Mouse (Mus musculus) G1E (cell line): ENCODE data around the gene Rab8a. TPM values are rescaled to one million over a fixed set of nuclear protein-coding genes. Genes with fewer than 3 reads are reported as not detected.

ENCODE experiments used
- ATAC-seq: 2 replicates; pipeline ENCODE4 v1.8.0; 2016; ENCODE audit warnings: mild to moderate bottlenecking; ENCODE audit not compliant: insufficient number of reproducible peaks, poor library complexity, low FRiP score, severe bottlenecking; ENCODE audit errors: extremely low read depth
- DNase-seq: peaks from one replicate; pipeline ENCODE4 v3.0.0; 2012; ENCODE audit warnings: low spot score
- H3K27me3 ChIP-seq: 2 replicates; pipeline ENCODE4 v1.6.1; 2012; ENCODE audit warnings: mild to moderate bottlenecking, low read length, inconsistent platforms; ENCODE audit not compliant: insufficient read depth
- H3K36me3 ChIP-seq: replicated peaks from 2 replicates; pipeline ENCODE3; 2012; ENCODE audit warnings: mild to moderate bottlenecking, inconsistent platforms
- H3K4me1 ChIP-seq: 2 replicates; pipeline ENCODE4 v1.6.1; 2012; ENCODE audit warnings: low read depth, low read length, inconsistent platforms, mixed read lengths; ENCODE audit not compliant: insufficient read depth
- H3K4me3 ChIP-seq: 2 replicates; pipeline ENCODE4 v1.5.1; 2012; ENCODE audit warnings: low read depth, mild to moderate bottlenecking, inconsistent platforms, low read length, moderate library complexity, mixed read lengths
- H3K9me3 ChIP-seq: replicated peaks from 2 replicates; pipeline ENCODE4 v1.6.1; 2012; ENCODE audit warnings: inconsistent platforms
- CTCF ChIP-seq: IDR thresholded peaks from 2 replicates; pipeline ENCODE4 v1.5.1; 2012; ENCODE audit warnings: low read depth, low read length, inconsistent platforms, mixed read lengths
- GATA1 ChIP-seq: IDR thresholded peaks from 2 replicates; pipeline ENCODE4 v1.6.1; 2012; ENCODE audit warnings: borderline replicate concordance, low read length, inconsistent platforms, mixed read lengths
- GATA2 ChIP-seq: IDR thresholded peaks from 2 replicates; pipeline ENCODE4 v1.6.1; 2012; ENCODE audit warnings: low read depth, low read length, inconsistent platforms, borderline replicate concordance
- POLR2AphosphoS5 ChIP-seq: IDR thresholded peaks from 2 replicates; pipeline ENCODE4 v1.6.1; 2012; ENCODE audit warnings: low read depth, low read length, inconsistent platforms; ENCODE audit not compliant: insufficient replicate concordance
- TAL1 ChIP-seq: conservative IDR thresholded peaks from 2 replicates; pipeline ENCODE4 v1.6.1; 2012; ENCODE audit warnings: low read depth, low read length, inconsistent platforms, mixed read lengths
- polyA plus RNA-seq: library from polyadenylated mRNA; stranded (reverse); fragments of >175 nt; gene quantifications from 2 replicates; pipeline ENCODE4 v1.2.3, GENCODE M21; 2012
- total RNA-seq, 2 experiments: library from RNA; stranded (forward) in 1 of 2; stranded (reverse) in 1 of 2; fragments of 200-1000 nt in 1 of 2; fragments of >200 nt in 1 of 2; fragmentation: Nextera tagmentation in 1 of 2; gene quantifications; 2 replicates each; pipeline ENCODE4 v1.2.3; 2014 to 2017

Gene Rab8a
- total and polyA plus RNA-seq, 3 experiments = 51.8 to 431 (median 63.9) TPM

DNA sequence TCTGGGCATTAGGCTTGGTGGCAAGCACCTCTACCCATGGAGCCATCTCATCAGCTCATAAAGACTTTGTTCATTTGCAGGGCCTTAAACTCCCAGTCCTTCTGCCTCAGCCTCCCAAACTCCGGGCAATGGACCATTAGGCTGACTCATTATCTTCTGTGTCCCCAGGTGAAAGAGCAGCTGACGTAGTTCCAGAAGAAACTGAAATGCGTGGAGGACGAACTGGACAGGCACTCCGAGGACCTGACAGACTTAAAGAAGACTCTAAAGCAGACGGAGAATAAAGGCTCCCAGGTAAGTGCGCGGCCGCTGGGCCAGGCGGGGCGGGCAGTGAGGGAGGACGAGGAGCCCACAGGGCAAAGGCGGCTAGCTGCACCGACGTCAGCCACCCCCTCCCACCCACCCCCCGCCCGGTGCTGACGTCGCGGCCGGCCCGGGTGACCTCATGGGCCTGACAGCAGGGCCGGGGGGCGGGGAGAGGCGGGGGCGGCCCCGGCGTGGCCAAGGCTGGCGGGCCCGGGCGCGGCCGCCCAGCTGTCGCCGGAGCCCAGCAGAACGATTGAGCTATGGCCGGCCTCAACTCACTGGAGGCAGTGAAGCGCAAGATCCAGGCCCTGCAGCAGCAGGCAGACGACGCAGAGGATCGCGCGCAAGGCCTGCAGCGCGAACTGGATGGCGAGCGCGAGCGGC lies 26.1 kb upstream of the Rab8a start, which contains the start of gene Tpm4:
Tpm4 (plus strand) TSS at position 220 of the 690 bp plus-strand sequence.
- TF ChIP-seq POLR2AphosphoS5 = no peak
- ATAC-seq (no peak), DNase-seq (no peak)
- H3K9me3 ChIP-seq = no peaks in the 10 kb centered on the region; the same call in 1 of the 2 replicates
- no peak within 1 kb of the TSS for H3K4me3 ChIP-seq
- H3K27me3 ChIP-seq = peaks cover 25% of the 10 kb centered on the region
- no peaks in the 10 kb centered on the region for H3K4me1 ChIP-seq
- no peaks in the 10 kb centered on the region for H3K36me3 ChIP-seq

DNA sequence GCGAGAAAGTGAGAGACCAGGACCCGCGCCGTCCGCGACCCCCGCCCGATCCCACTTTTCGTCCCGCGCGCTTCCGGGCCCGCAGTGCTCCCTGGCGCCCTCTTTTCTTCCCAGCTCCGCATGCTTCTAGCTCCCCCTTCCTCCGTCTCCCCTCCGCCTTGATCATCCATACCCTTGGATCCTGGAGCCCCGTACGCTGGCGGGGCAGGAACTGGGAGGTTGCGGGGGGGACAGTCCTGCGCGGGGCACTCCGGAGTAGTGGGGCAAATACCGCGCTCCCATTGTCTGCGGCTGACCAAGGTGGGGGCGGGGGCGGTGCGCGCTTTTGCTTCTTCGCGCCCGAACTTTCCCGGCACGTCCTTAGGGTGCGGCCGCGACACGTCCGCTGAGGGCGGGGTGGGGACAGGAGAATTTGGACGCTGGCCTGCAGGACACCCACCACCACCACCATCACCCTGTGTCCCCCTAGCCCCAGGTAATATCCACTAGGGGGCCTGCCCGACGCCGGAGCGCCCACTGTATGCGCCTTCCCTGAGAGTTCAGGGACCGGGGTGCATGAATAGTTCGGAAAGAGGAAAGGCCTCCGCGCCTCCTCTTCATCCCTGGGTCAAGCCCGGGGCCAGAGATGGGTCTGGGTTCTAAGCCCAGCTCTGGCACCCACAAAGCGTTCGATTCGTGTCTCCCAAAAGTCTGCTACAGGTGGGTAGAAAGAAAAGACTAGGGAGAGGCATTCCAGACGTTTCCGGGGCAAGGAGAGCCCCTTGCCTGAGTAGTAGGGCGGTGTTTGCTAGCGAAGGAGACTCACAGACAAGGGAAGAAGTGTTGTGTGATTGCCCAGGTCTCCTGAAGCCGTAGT lies 25.3 kb upstream of the Rab8a start:
- H3K27me3 ChIP-seq = peaks cover 25% of the 10 kb centered on the region

DNA sequence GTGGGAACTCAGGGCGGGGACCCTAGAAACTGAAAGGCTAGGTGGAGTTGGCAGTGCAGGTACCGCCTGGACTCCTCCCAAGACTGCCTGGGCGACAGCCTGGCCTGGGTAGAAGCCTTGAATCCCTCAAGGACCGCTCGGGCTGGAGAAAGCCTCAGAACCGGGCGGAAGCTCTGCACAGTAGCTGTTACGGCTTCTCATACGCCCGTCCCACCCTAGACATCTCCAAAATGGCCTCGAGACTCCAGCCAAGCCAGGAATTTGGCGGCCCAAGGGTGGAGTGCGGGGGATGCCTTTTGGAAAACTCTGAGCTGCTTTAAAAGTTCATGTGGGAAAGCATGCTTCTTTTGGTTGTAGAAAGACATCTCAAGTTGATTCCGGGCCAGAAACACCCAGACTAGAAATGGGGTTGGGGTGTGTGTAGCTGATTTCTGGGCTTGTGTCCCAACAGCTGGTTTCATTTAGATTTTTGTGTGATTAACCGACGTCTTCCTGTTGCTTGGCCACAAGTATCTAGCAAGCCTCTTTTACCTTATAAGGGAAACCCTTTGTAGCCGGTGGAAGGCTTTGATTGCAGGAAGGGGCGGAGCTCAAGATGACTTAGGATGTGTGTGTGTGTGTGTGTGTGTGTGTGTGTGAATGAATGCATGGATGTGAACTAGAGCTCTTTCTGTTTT lies 24.6 kb upstream of the Rab8a start:
- TF ChIP-seq POLR2AphosphoS5 (no peak), GATA1 (no peak), GATA2 (no peak), TAL1 (no peak), CTCF (no peak)
- H3K27me3 ChIP-seq = peaks cover 25% of the 10 kb centered on the region
- no peaks in the 10 kb centered on the region for H3K4me1 ChIP-seq
- ATAC-seq = no peak
- no peak overlapping the region for H3K4me3 ChIP-seq
- no peaks in the 10 kb centered on the region; the same call in 1 of the 2 replicates for H3K9me3 ChIP-seq
- H3K36me3 ChIP-seq = no peaks in the 10 kb centered on the region
- no peak for DNase-seq

More for the DNA sequence above, 25.3 kb upstream of the Rab8a start:
- no peaks in the 10 kb centered on the region for H3K36me3 ChIP-seq
- H3K4me3 ChIP-seq = no peak overlapping the region
- TF ChIP-seq GATA1 = no peak
- no peak for TF ChIP-seq TAL1
- no peak for TF ChIP-seq CTCF
- no peak for TF ChIP-seq GATA2
- no peak for TF ChIP-seq POLR2AphosphoS5
- no peak for DNase-seq
- no peaks in the 10 kb centered on the region for H3K4me1 ChIP-seq
- no peak for ATAC-seq
- no peaks in the 10 kb centered on the region; the same call in 1 of the 2 replicates for H3K9me3 ChIP-seq

DNA sequence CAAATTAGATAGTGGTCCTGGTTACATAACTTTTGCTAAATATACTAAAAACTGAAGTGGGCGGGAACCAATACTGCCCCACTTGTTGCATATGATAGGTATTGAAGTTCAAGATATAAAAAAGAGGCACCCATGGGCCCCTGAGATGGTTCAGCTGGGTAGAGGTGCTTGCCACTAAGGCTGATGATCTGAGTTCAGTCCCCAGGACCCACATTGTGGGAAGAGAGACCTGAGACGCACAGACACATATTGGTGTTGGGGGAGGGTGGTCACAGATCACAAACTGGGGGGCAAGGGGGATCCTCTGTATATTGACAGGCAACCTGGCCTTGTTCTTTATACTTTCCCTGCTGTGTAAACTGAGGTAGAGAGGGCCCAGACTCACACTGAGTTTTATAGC lies 23.6 kb upstream of the Rab8a start:
- Histone ChIP-seq H3K4me3 (no peak overlapping the region), H3K27me3 (peaks cover 27% of the 10 kb centered on the region), H3K36me3 (no peaks in the 10 kb centered on the region), H3K4me1 (no peaks in the 10 kb centered on the region), H3K9me3 (no peaks in the 10 kb centered on the region; the same call in 1 of the 2 replicates)
- no peak for DNase-seq
- TF ChIP-seq GATA2 = no peak
- no peak for TF ChIP-seq CTCF
- no peak for TF ChIP-seq GATA1
- no peak for TF ChIP-seq POLR2AphosphoS5
- TF ChIP-seq TAL1 = no peak
- ATAC-seq = no peak

DNA sequence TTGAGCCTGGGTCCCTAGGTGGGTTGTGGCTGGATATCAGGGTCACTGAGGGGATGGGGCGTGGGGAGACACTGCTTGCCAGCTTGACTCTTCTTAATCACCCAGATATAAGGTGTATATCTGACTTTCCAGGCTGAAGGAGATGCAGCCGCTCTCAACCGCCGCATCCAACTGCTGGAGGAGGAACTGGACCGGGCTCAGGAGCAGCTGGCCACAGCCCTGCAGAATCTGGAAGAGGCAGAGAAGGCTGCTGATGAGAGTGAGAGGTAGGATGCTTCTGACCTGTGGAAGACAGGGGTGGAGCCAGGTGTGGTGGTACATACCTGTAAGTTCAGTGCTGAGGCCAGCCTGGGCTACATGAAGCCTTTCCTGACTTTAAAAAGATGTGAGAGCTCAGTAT lies 22.5 kb upstream of the Rab8a start:
- no peaks in the 10 kb centered on the region for H3K4me1 ChIP-seq
- peaks cover 23% of the 10 kb centered on the region for H3K27me3 ChIP-seq
- H3K36me3 ChIP-seq = no peaks in the 10 kb centered on the region
- ATAC-seq (no peak), DNase-seq (no peak)
- H3K9me3 ChIP-seq = no peaks in the 10 kb centered on the region; the same call in 1 of the 2 replicates
- TF ChIP-seq TAL1 (no peak), GATA2 (no peak), POLR2AphosphoS5 (no peak), CTCF (no peak), GATA1 (no peak)
- no peak overlapping the region for H3K4me3 ChIP-seq

DNA sequence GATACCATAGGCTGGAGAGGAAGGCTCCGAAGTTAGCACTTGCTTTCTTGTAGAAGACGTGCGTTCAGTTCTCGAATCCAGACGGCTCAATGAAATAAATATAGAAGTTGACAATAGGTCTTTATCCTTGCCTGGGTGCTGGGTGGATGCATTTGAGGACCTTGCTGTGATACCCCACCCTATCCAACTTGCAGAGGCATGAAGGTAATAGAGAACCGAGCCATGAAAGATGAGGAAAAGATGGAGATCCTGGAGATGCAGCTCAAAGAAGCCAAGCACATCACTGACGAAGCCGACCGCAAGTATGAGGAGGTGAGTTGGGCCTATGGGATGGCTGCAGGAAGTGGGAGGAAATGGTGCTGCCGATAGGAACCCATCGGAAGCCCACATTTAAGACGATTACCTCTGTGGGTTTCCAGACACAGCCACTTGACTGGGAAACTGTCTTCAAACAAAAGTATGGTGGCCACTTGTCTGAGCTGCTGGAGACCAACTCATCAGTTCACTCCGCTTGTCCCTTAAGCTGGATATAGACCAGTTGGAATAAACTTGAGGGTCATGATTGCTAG lies 17.7 kb upstream of the Rab8a start:
- no peak overlapping the region for H3K4me3 ChIP-seq
- H3K27me3 ChIP-seq = peaks cover 7% of the 10 kb centered on the region
- peaks cover 3% of the 10 kb centered on the region for H3K36me3 ChIP-seq
- no peaks in the 10 kb centered on the region for H3K9me3 ChIP-seq
- H3K4me1 ChIP-seq = no peaks in the 10 kb centered on the region; the same call in 1 of the 2 replicates
- TF ChIP-seq CTCF (no peak), GATA1 (no peak), POLR2AphosphoS5 (no peak), GATA2 (no peak), TAL1 (no peak)
- no peak for DNase-seq
- ATAC-seq = no peak
